Mouse (Mus musculus): ENCODE measurements at regions not wholly inside any gene's neighbourhood (a gene's known extent, or its start where the extent isn't known, plus 50 kb on each side); places are given as distances from the start of the nearest gene placed in this dataset.
"Not testable (repeated sequence)": the region's sequence is repeated elsewhere in the genome, so short reads cannot be mapped to it uniquely, and the experiment has no call there.

DNA sequence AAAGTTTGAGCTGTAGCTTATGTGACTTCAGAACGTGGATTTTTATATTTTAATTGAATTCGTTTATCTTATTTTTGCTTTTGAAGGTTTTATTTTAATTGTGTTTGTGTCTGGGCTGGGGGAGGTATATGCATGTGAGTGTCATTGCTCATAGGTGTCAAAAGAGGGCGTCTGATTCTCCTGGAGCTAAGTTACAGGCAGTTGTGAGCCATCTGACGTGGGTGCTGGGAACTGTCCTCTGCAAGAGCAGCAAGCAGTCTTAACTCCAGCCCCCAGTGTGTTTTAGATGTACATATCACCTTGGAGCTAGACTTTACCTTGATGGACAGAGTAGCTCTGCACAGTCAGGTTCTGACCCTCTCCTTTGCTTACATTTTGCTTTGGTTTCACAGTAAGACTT is 79.0 kb upstream of the Tcf12 start:
- no peaks in the 10 kb centered on the region for H3K4me1 ChIP-seq (replicated peaks; ENCODE audit: control insufficient read depth in 2 of 2, insufficient read depth in 2 of 2, low read length in 1 of 2)
- no peak overlapping the region for H3K9ac ChIP-seq (replicated peaks)
- H3K27me3 ChIP-seq (ENCODE audit: control insufficient read depth, insufficient read depth, low read length): no peaks in the 10 kb centered on the region
- H3K27ac ChIP-seq: no peak overlapping the region
- ATAC-seq (ENCODE audit: insufficient read depth) (no peak), DNase-seq (ENCODE audit: low read depth in 3 of 3, low spot score in 3 of 3) (no peak)
- WGBS (ENCODE audit: insufficient replicate concordance): 54% methylated on average over 4 of the region's 4 CpGs
- H3K9me3 ChIP-seq (ENCODE audit: control insufficient read depth, low read length): no peaks in the 10 kb centered on the region
- H3K4me2 ChIP-seq (ENCODE audit: low read depth): no peak overlapping the region
- no peaks in the 10 kb centered on the region for H3K36me3 ChIP-seq (replicated peaks; ENCODE audit: control insufficient read depth, insufficient read depth, low read depth)
- no peak for TF ChIP-seq CTCF (IDR thresholded peaks at IDR 0.05; ENCODE audit: low read depth)
- TF ChIP-seq EP300 (IDR thresholded peaks at IDR 0.05; ENCODE audit: low read depth): no peak
- no peak overlapping the region for H3K4me3 ChIP-seq (ENCODE audit: insufficient read depth in 1 of 2, low read depth in 2 of 2, low read length in 2 of 2)

DNA sequence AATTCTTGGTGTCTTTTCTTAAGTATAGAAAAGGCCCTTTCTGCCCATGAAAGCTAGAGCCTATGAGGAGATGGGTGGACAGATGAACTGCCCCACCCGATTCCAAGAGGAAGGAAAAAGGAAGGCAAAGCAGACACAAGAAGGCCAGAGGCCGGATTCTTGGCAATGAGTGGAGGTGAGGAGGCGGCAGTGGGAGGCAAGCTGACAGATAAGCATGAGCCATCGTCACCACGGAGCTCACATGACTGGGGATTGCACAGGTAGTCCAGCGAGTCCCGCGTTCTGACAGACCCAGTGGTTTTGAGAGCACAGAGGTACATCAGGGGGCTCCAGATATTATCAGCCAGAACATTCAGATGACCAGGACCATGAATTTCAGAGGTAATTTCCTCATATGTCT is 79.4 kb upstream of the Tcf12 start:
- H3K27me3 ChIP-seq (ENCODE audit: control insufficient read depth, insufficient read depth, low read length): no peaks in the 10 kb centered on the region
- ATAC-seq (ENCODE audit: insufficient read depth): no peak
- H3K27ac ChIP-seq: no peak overlapping the region
- no peaks in the 10 kb centered on the region for H3K4me1 ChIP-seq (replicated peaks; ENCODE audit: control insufficient read depth in 2 of 2, insufficient read depth in 2 of 2, low read length in 1 of 2)
- H3K9ac ChIP-seq (replicated peaks): no peak overlapping the region
- 68% methylated on average over 8 of the region's 8 CpGs for WGBS (ENCODE audit: insufficient replicate concordance)
- DNase-seq (ENCODE audit: low read depth in 3 of 3, low spot score in 3 of 3): no peak
- no peaks in the 10 kb centered on the region for H3K36me3 ChIP-seq (replicated peaks; ENCODE audit: control insufficient read depth, insufficient read depth, low read depth)
- H3K9me3 ChIP-seq (ENCODE audit: control insufficient read depth, low read length): no peaks in the 10 kb centered on the region
- TF ChIP-seq CTCF (IDR thresholded peaks at IDR 0.05; ENCODE audit: low read depth) (no peak), EP300 (IDR thresholded peaks at IDR 0.05; ENCODE audit: low read depth) (no peak)
- H3K4me2 ChIP-seq (ENCODE audit: low read depth): no peak overlapping the region
- no peak overlapping the region for H3K4me3 ChIP-seq (ENCODE audit: insufficient read depth in 1 of 2, low read depth in 2 of 2, low read length in 2 of 2)

DNA sequence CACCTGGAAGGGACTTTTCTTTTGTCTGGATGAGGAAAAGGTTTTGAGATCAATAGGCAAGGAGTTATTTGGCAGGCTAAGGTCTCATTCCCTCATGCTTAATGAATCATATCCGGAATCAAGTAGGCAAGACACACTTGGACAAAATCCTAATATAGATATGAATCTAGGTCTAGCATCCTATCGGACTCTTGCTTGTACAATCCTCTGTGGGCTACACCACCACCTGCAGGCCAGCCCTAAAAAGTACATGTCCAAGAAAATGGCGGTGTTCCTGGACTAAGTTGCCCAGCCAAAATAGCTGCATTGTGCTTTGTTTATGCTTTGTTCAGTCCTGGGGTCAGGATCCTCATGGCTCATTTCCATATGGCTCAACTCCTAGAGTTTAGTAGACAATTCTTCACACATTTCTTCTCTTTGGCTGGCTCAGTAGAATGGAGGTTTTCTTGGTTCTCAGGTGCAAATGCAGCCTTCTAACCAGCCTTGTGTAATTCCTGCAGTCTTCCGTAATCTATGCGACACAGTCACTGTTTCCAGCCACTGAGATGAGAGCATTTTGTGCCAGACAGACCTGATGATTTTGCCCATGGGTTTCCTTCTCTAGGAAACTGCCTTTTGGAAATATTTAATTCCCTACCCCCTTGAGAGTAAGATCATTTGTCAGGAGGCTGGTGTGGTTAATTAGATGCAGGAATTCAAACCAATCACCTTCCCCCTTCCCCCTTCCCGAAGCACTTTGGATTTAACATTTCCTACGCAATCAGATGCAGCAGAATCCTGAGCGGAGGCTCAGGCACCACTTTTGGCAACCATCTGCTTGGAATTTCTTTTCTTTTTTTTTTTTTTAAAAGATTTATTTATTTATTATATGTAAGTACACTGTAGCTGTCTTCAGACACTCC is 80.6 kb upstream of the Tcf12 start:
- DNase-seq (ENCODE audit: low read depth in 3 of 3, low spot score in 3 of 3) (no peak), ATAC-seq (ENCODE audit: insufficient read depth) (no peak)
- no peaks in the 10 kb centered on the region for H3K36me3 ChIP-seq (replicated peaks; ENCODE audit: control insufficient read depth, insufficient read depth, low read depth)
- no peak overlapping the region for H3K27ac ChIP-seq
- H3K4me3 ChIP-seq (ENCODE audit: insufficient read depth in 1 of 2, low read depth in 2 of 2, low read length in 2 of 2): no peak overlapping the region
- H3K9me3 ChIP-seq (ENCODE audit: control insufficient read depth, low read length): no peaks in the 10 kb centered on the region
- WGBS (ENCODE audit: insufficient replicate concordance): 41% methylated on average over 8 of the region's 8 CpGs
- TF ChIP-seq EP300 (IDR thresholded peaks at IDR 0.05; ENCODE audit: low read depth) (no peak), CTCF (IDR thresholded peaks at IDR 0.05; ENCODE audit: low read depth) (peak; percentile 62)
- H3K4me1 ChIP-seq (replicated peaks; ENCODE audit: control insufficient read depth in 2 of 2, insufficient read depth in 2 of 2, low read length in 1 of 2): no peaks in the 10 kb centered on the region
- no peak overlapping the region for H3K4me2 ChIP-seq (ENCODE audit: low read depth)
- no peak overlapping the region for H3K9ac ChIP-seq (replicated peaks)
- no peaks in the 10 kb centered on the region for H3K27me3 ChIP-seq (ENCODE audit: control insufficient read depth, insufficient read depth, low read length)

DNA sequence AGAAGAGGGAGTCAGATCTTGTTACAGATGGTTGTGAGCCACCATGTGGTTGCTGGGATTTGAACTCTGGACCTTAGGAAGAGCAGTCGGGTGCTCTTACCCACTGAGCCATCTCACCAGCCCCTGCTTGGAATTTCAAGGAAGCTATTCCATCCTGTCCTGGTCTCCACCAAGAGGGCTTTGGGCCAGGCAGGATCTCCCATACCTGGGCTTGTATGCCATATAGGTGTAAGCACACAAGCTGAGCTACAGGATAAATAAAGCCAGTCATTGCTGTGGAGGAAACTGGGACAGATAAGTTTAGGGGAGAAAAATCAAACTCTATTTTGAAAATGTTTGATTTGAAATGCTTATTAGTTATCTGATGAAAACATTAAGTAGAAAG is 81.3 kb upstream of the Tcf12 start:
- not testable (repeated sequence) for H3K9ac ChIP-seq (replicated peaks); H3K36me3 ChIP-seq (replicated peaks; ENCODE audit: control insufficient read depth, insufficient read depth, low read depth); H3K4me1 ChIP-seq (replicated peaks; ENCODE audit: control insufficient read depth in 2 of 2, insufficient read depth in 2 of 2, low read length in 1 of 2); H3K9me3 ChIP-seq (ENCODE audit: control insufficient read depth, low read length); H3K4me2 ChIP-seq (ENCODE audit: low read depth); DNase-seq (ENCODE audit: low read depth in 3 of 3, low spot score in 3 of 3); ATAC-seq (ENCODE audit: insufficient read depth); H3K27ac ChIP-seq; H3K27me3 ChIP-seq (ENCODE audit: control insufficient read depth, insufficient read depth, low read length); H3K4me3 ChIP-seq (ENCODE audit: insufficient read depth in 1 of 2, low read depth in 2 of 2, low read length in 2 of 2)
- WGBS (ENCODE audit: insufficient replicate concordance): 47% methylated on average over 1 of the region's 1 CpGs

DNA sequence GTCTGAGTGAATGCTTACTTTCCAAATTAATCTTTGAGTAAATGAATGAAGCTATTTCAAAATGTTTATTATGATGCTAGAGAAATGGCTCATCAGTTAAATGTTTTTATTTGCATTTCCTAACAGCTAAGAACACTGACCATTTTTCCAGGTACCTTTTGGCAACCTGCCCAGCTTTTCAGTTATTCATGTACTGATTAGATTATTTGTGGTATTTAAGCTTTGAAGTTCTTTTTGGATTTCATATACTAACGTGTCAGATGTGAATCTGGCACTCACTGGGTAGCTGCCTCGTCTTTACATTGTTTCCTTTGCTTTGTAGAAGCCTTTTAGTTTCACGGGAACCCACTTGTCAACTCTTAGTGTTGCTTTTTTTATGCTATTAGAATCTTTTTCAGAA is 79.3 kb upstream of the Zfp280d start:
- Histone ChIP-seq H3K36me3 (replicated peaks; ENCODE audit: control insufficient read depth, insufficient read depth, low read depth) (no peaks in the 10 kb centered on the region), H3K4me2 (ENCODE audit: low read depth) (no peak overlapping the region), H3K4me1 (replicated peaks; ENCODE audit: control insufficient read depth in 2 of 2, insufficient read depth in 2 of 2, low read length in 1 of 2) (no peaks in the 10 kb centered on the region), H3K27ac (no peak overlapping the region), H3K4me3 (ENCODE audit: insufficient read depth in 1 of 2, low read depth in 2 of 2, low read length in 2 of 2) (no peak overlapping the region), H3K9ac (replicated peaks) (no peak overlapping the region), H3K9me3 (ENCODE audit: control insufficient read depth, low read length) (no peaks in the 10 kb centered on the region), H3K27me3 (ENCODE audit: control insufficient read depth, insufficient read depth, low read length) (no peaks in the 10 kb centered on the region)
- WGBS (ENCODE audit: insufficient replicate concordance): 39% methylated on average over 3 of the region's 3 CpGs
- ATAC-seq (ENCODE audit: insufficient read depth) (no peak), DNase-seq (ENCODE audit: low read depth in 3 of 3, low spot score in 3 of 3) (no peak)
- TF ChIP-seq EP300 (IDR thresholded peaks at IDR 0.05; ENCODE audit: low read depth) (no peak), CTCF (IDR thresholded peaks at IDR 0.05; ENCODE audit: low read depth) (no peak)
